Mouse (Mus musculus) heart, postnatal 14 days (tissue): ENCODE data around the gene Trip13. TPM values are rescaled to one million over a fixed set of nuclear protein-coding genes. Genes with fewer than 3 reads are reported as not detected.
A peak's percentile ranks its signal among the peaks of the same experiment; 100 is the strongest.

ENCODE experiments used
- DNase-seq, 2 experiments: peaks; one replicate each; pipeline ENCODE4 v3.0.0; 2021 to 2022
- intact Hi-C: fragments of 180-260 bp; cut with DNase I; formaldehyde crosslinking; loops from one replicate; pipeline ENCODE4 v1.15.1; 2025
- microRNA-seq, 2 experiments: library from miRNA; unstranded; fragments of <30 nt; microRNA quantifications; one replicate each; pipeline ENCODE4 v1.2.0; 2021 to 2022
- total RNA-seq, 2 experiments: library from RNA; stranded (reverse); gene quantifications; 2 replicates each; pipeline ENCODE4 v1.2.3; 2021

Gene Trip13
- total RNA-seq, 2 experiments from 2014 or later = 0.62 to 1.4 TPM

- intact Hi-C loops = no loop called here
- DNase-seq = no peak
Measured at GRCm38 (mm10) chr13:73892493-73893178, 44.9 kb downstream of the Trip13 start.

GRCm38 (mm10) chr13:73887415-73887874 is 50.1 kb downstream of the Trip13 start:
- intact Hi-C loops = no loop called here
- peak; percentile 78 to 82 for DNase-seq

GRCm38 (mm10) chr13:73886601-73887000 is 51.0 kb downstream of the Trip13 start:
- DNase-seq = no peak
- intact Hi-C loops = no loop called here

- DNase-seq = peak; percentile 36 to 39
- intact Hi-C loops = no loop called here
Measured at GRCm38 (mm10) chr13:73886066-73886465, 51.5 kb downstream of the Trip13 start.

GRCm38 (mm10) chr13:73885656-73886055 is 51.9 kb downstream of the Trip13 start:
- intact Hi-C loops = no loop called here
- DNase-seq = peak; percentile 32 to 47

GRCm38 (mm10) chr13:73881347-73881746 is 56.2 kb downstream of the Trip13 start:
- DNase-seq = no peak

GRCm38 (mm10) chr13:73879824-73880223 is 57.8 kb downstream of the Trip13 start:
- DNase-seq = peak; percentile 43 to 65
- intact Hi-C loops = no loop called here

More at GRCm38 (mm10) chr13:73881347-73881746, 56.2 kb downstream of the Trip13 start:
- intact Hi-C loops = no loop called here

GRCm38 (mm10) chr13:73872159-73872558 is 65.4 kb downstream of the Trip13 start:
- intact Hi-C loops = no loop called here

More at GRCm38 (mm10) chr13:73872159-73872558, 65.4 kb downstream of the Trip13 start:
- DNase-seq = no peak

Small RNA genes lying within 50 kb of the gene (microRNA-seq; reads per million reads assigned to microRNA genes)
- 0 reads per million in 2 experiments for gene Gm25197

Other genes starting within 250 kb of the Trip13 start
- gene Slc6a19, start 232.9 kb downstream of the Trip13 start, total RNA-seq = under 1 TPM in 1 of 2 experiments, not detected in 1; 0.12 TPM
- gene Slc12a7, start 204.7 kb downstream of the Trip13 start, total RNA-seq = 100 to 1,000 TPM; 151 to 165 TPM
- 1 to 10 TPM; 1.7 to 2.2 TPM for gene Nkd2, start 90.2 kb downstream of the Trip13 start, total RNA-seq
- gene Brd9, start within 50 bp of the Trip13 start, total RNA-seq = 10 to 100 TPM; 23.3 to 24.8 TPM
- not detected for gene Zdhhc11, start 26.1 kb upstream of the Trip13 start, total RNA-seq
- gene Tppp, start 71.6 kb upstream of the Trip13 start, total RNA-seq = 10 to 100 TPM; 17.2 to 24.1 TPM
- gene Cep72, start 124.5 kb upstream of the Trip13 start, total RNA-seq = 1 to 10 TPM; 1.6 to 2.2 TPM
- gene Slc9a3, start 183.7 kb upstream of the Trip13 start, total RNA-seq = under 1 TPM; 0.38 to 0.44 TPM